21 mouse cellular contexts compared by ENCODE assay signal in the genomic region with DNA sequence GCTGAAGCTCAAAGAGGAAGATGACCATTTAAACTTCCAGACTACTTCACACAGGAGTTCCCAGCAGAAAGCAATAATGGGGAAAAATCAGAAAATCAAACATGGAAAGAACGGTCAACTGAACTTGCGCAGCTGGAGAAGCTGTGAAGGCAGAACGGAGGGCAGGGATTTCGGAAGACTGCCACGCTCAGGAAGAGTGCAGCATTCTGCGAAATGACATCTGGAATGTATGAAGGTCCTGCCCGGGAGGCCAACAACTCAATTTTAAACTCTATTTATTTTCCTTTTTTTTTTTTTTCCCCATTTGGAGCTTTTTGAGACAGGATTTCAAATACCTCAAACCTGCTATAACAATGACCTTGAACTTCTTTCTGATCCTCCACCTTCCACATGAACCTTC. TPM values are rescaled to one million over a fixed set of nuclear protein-coding genes. Genes with fewer than 3 reads are reported as not detected.
DNase-seq lines count a peak whose midpoint lies in the region; ATAC-seq lines count a peak whose summit lies in the region.
"Had no signal": no experiment of that assay in that cellular context is flagged by ENCODE, and none has a peak within 500 bp of the region (broad histone marks: within the 10 kb centered on the region; RNA-seq: fewer than 3 reads in every experiment).

No protein-coding gene starts in this region.

- H3K27ac ChIP-seq in embryonic facial prominence, embryonic 11.5 days (replicated peaks; ENCODE audit: low read depth, low read length): no peak overlapping the region
- no peak overlapping the region for H3K27ac ChIP-seq in embryonic facial prominence, embryonic 10.5 days (replicated peaks)
- peak overlapping the region; percentile 44; the same call in 1 of the 2 replicates for H3K27ac ChIP-seq in embryonic facial prominence, embryonic 13.5 days
- peak overlapping the region; percentile 49; the same call in 1 of the 2 replicates for H3K27ac ChIP-seq in embryonic facial prominence, embryonic 14.5 days (replicated peaks; ENCODE audit: low read depth, low read length)

- H3K36me3 ChIP-seq in embryonic facial prominence, embryonic 11.5 days (replicated peaks; ENCODE audit: control insufficient read depth, insufficient read depth, low read depth, low read length): no peaks in the 10 kb centered on the region
- H3K36me3 ChIP-seq in embryonic facial prominence, embryonic 10.5 days (replicated peaks): no peaks in the 10 kb centered on the region
- H3K36me3 ChIP-seq in embryonic facial prominence, embryonic 13.5 days: no peaks in the 10 kb centered on the region
- no peaks in the 10 kb centered on the region for H3K36me3 ChIP-seq in embryonic facial prominence, embryonic 14.5 days (ENCODE audit: control insufficient read depth, insufficient read depth, low read length)

- no peaks in the 10 kb centered on the region for H3K9me3 ChIP-seq in embryonic facial prominence, embryonic 11.5 days (replicated peaks; ENCODE audit: control insufficient read depth, low read length)
- H3K9me3 ChIP-seq in embryonic facial prominence, embryonic 10.5 days: no peaks in the 10 kb centered on the region
- no peaks in the 10 kb centered on the region for H3K9me3 ChIP-seq in embryonic facial prominence, embryonic 13.5 days
- no peaks in the 10 kb centered on the region for H3K9me3 ChIP-seq in embryonic facial prominence, embryonic 14.5 days (ENCODE audit: control insufficient read depth, low read length)
- H3K9me3 ChIP-seq: G1E had no signal

- no peaks in the 10 kb centered on the region for H3K27me3 ChIP-seq in embryonic facial prominence, embryonic 11.5 days (ENCODE audit: control insufficient read depth, insufficient read depth, low read length)
- no peaks in the 10 kb centered on the region for H3K27me3 ChIP-seq in embryonic facial prominence, embryonic 10.5 days (replicated peaks; ENCODE audit: low read depth, poor library complexity, severe bottlenecking)
- no peaks in the 10 kb centered on the region for H3K27me3 ChIP-seq in embryonic facial prominence, embryonic 13.5 days
- H3K27me3 ChIP-seq in embryonic facial prominence, embryonic 14.5 days (replicated peaks; ENCODE audit: control insufficient read depth, insufficient read depth, low read length): no peaks in the 10 kb centered on the region
- H3K27me3 ChIP-seq: CH12.LX, Patski had no signal

- no peak for ATAC-seq in embryonic facial prominence, embryonic 11.5 days (replicated peaks; ENCODE audit: insufficient number of reproducible peaks, low FRiP score, low TSS enrichment, low read depth)
- ATAC-seq in embryonic facial prominence, embryonic 13.5 days (ENCODE audit: insufficient number of reproducible peaks, insufficient read depth, low FRiP score, low TSS enrichment, low read depth): no peak
- ATAC-seq in embryonic facial prominence, embryonic 14.5 days (ENCODE audit: low read depth): no peak
- ATAC-seq: activated CD4-positive, CD25-positive, alpha-beta regulatory T cell, adult 4 months; CD4-positive, CD25-positive, alpha-beta regulatory T cell, adult 4 months; Patski had no signal

- no peak overlapping the region for H3K4me3 ChIP-seq in embryonic facial prominence, embryonic 11.5 days (ENCODE audit: low read depth, low read length)
- no peak overlapping the region for H3K4me3 ChIP-seq in embryonic facial prominence, embryonic 10.5 days
- no peak overlapping the region for H3K4me3 ChIP-seq in embryonic facial prominence, embryonic 13.5 days
- no peak overlapping the region for H3K4me3 ChIP-seq in embryonic facial prominence, embryonic 14.5 days (ENCODE audit: low read depth, low read length)

- H3K9ac ChIP-seq in embryonic facial prominence, embryonic 11.5 days (replicated peaks; ENCODE audit: low read length): no peak overlapping the region
- no peak overlapping the region for H3K9ac ChIP-seq in embryonic facial prominence, embryonic 13.5 days
- no peak overlapping the region for H3K9ac ChIP-seq in embryonic facial prominence, embryonic 14.5 days (ENCODE audit: low read depth, low read length)

- no peak overlapping the region for H3K4me2 ChIP-seq in embryonic facial prominence, embryonic 11.5 days (ENCODE audit: low read depth, low read length)
- peak overlapping the region; percentile 18 for H3K4me2 ChIP-seq in embryonic facial prominence, embryonic 13.5 days
- no peak overlapping the region for H3K4me2 ChIP-seq in embryonic facial prominence, embryonic 14.5 days (ENCODE audit: low read depth, low read length)

- 35% methylated on average over 7 of the region's 7 CpGs for WGBS in embryonic facial prominence, embryonic 11.5 days
- 45% methylated on average over 7 of the region's 7 CpGs for WGBS in embryonic facial prominence, embryonic 10.5 days
- 22% methylated on average over 7 of the region's 7 CpGs for whole genome bisulfite sequencing in embryonic facial prominence, embryonic 13.5 days
- 25% methylated on average over 7 of the region's 7 CpGs for WGBS in embryonic facial prominence, embryonic 14.5 days

- no peaks in the 10 kb centered on the region for H3K4me1 ChIP-seq in embryonic facial prominence, embryonic 11.5 days (ENCODE audit: control insufficient read depth, insufficient read depth, low read length)
- peaks cover 48% of the 10 kb centered on the region for H3K4me1 ChIP-seq in embryonic facial prominence, embryonic 10.5 days
- H3K4me1 ChIP-seq in embryonic facial prominence, embryonic 13.5 days: peaks cover 62% of the 10 kb centered on the region
- peaks cover 33% of the 10 kb centered on the region for H3K4me1 ChIP-seq in embryonic facial prominence, embryonic 14.5 days (ENCODE audit: control insufficient read depth, insufficient read depth, low read length)

- DNase-seq in embryonic facial prominence, embryonic 11.5 days (ENCODE audit: low spot score): peak; percentile 54
- no peak for DNase-seq in embryonic facial prominence, embryonic 10.5 days (ENCODE audit: low spot score)
- DNase-seq in embryonic facial prominence, embryonic 14.5 days (ENCODE audit: low spot score): peak; percentile 53
- no peak for DNase-seq in kidney, adult 8-10 months
- no peak for DNase-seq in gastrocnemius, postnatal 4 days (ENCODE audit: low spot score in 2 of 2)
- DNase-seq: adrenal gland, adult 2 months; adrenal gland, adult 8-10 months; adrenal gland, postnatal 10 days; adrenal gland, postnatal 14 days; adrenal gland, postnatal 25 days; adrenal gland, postnatal 36 days; B cell, adult 2 months; cerebellum, adult 11 months; cerebellum, adult 11-12 months; cerebellum, adult 18-20 months had no signal

RNA-seq across cellular contexts. Expression of gene Ralb, which starts 13.8 kb away (rescaled TPM):
- polyA plus RNA-seq in embryonic facial prominence, embryonic 11.5 days (2014; fragmentation: Nextera tagmentation; extraction: Ambion mirVana): 102 TPM in 2 replicates
- polyA plus RNA-seq in embryonic facial prominence, embryonic 10.5 days (2016; fragmentation: Nextera tagmentation; extraction: Ambion mirVana): 103 and 113 TPM in 2 replicates
- polyA plus RNA-seq in embryonic facial prominence, embryonic 13.5 days (2015; fragmentation: Nextera tagmentation; extraction: Ambion mirVana): 115 and 117 TPM in 2 replicates
- polyA plus RNA-seq in embryonic facial prominence, embryonic 14.5 days (2014; fragmentation: Nextera tagmentation; extraction: Ambion mirVana): 96.8 and 114 TPM in 2 replicates
- total RNA-seq in gastrocnemius, postnatal 4 days (2021): 10 to 100 TPM; 41.8 to 43.6 TPM

RNA-seq across cellular contexts. Expression of gene Tmem185b, which starts 35.2 kb away (rescaled TPM):
- polyA plus RNA-seq in embryonic facial prominence, embryonic 11.5 days (2014; fragmentation: Nextera tagmentation; extraction: Ambion mirVana): 25.6 and 25.7 TPM in 2 replicates
- 20.7 and 21.0 TPM in 2 replicates for polyA plus RNA-seq in embryonic facial prominence, embryonic 10.5 days (2016; fragmentation: Nextera tagmentation; extraction: Ambion mirVana)
- polyA plus RNA-seq in embryonic facial prominence, embryonic 13.5 days (2015; fragmentation: Nextera tagmentation; extraction: Ambion mirVana): 23.8 and 27.1 TPM in 2 replicates
- 25.3 and 25.8 TPM in 2 replicates for polyA plus RNA-seq in embryonic facial prominence, embryonic 14.5 days (2014; fragmentation: Nextera tagmentation; extraction: Ambion mirVana)
- total RNA-seq in gastrocnemius, postnatal 4 days (2021): 1 to 10 TPM; 9.0 to 9.2 TPM

Comparison
In these comparisons a context has a peak if more than half of its experiments do, and no peak if none do; other contexts are left out.
1. DNase-seq: peak in embryonic facial prominence, embryonic 11.5 days (single experiment) and embryonic facial prominence, embryonic 14.5 days (single experiment); none in embryonic facial prominence, embryonic 10.5 days (single experiment), kidney, adult 8-10 months (0 of 2) and gastrocnemius, postnatal 4 days (0 of 2).
2. H3K27ac ChIP-seq: peak in embryonic facial prominence, embryonic 13.5 days (single experiment) and embryonic facial prominence, embryonic 14.5 days (single experiment); none in embryonic facial prominence, embryonic 11.5 days (single experiment) and embryonic facial prominence, embryonic 10.5 days (single experiment).